Mouse (Mus musculus): Measurements from ENCODE around the gene Rab6a. TPM values are rescaled to one million over a fixed set of nuclear protein-coding genes. Genes with fewer than 3 reads are reported as not detected.
"Not testable (repeated sequence)": the region's sequence is repeated elsewhere in the genome, so short reads cannot be mapped to it uniquely, and the experiment has no call there.

Rab6a gene
- total RNA-seq (2021) = 100 to 1,000 TPM; 373 to 390 TPM
- long read RNA-seq, transcript Rab6a-201 (8 exons, 3,214 nt) = major isoform, 587 of 674 reads
- long read RNA-seq, transcript Rab6a-202 (8 exons, 3,110 nt) = minor isoform, 34 of 674 reads
- long read RNA-seq, partial matches to known transcripts = 37 of 674 reads
- long read RNA-seq, other reads (novel, unspliced or antisense) = 13 of 674 reads

DNA sequence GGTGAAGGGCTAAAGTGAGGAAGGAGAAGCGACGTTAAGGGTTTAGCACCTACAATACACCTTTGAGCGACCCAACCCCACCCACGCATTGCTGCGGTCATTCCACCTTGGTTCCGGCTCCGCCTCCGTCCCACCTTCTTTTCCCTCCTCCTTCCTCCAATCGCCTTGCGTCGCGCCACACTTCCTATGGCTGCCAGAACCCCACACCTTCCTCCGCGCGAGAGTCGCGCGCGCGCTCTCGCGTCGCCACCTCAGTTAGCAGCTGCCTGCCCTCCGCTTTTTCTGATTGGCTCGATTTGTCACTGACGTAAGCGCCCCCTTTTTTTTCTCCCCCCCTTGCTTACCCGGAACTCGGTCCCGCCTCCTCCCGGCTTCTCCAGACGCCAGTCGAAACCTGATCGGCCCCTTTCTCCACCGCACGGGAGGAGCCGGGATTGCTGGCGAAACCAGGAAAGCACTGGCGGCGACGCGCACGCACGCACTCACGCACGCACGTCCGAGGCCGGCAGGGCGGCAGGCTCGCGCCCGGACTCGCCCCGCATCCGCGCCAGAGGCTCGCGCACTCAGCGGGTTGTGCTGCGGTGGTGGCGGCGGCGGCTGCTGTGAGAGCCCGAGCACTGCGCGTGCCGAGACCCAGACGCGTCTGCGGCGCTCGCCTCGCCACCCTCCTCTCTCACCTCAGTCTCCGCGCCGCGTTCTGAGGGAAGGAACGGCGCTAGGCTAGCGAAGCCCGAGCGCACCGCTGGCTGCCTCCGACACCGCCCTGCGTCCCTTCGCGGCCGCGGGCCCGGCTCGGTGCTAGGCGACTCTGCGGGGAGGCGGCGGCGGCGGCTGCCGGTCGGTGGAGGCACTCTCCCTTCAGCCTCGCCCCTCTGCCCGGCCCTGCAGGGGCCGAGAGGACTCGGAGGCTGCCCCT lies at the start of gene Rab6a:
Rab6a (plus strand) TSS at position 197 of the 916 bp plus-strand sequence.
- peak; percentile 98 to 99 for DNase-seq (ENCODE audit: low spot score in 2 of 2)

DNA sequence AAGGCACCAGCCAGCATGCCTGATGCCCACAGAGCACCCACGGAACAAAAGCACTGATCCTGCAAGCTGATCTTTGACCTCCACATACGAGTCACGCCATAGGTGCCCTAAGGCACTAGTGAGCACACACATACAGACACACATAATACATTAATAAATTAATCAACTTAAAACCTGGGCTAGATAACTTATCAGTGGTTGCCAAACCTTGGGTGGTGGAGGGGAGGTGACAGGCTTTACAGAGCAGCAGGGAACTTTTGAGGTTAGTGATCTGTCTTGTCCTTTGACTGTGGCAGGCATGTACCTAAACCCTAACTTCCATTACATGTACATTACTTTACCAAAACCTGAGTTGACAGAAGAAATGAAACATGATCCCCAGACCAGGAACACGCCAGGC lies 47.9 kb upstream of the Rab6a start:
- DNase-seq (ENCODE audit: low spot score in 2 of 2) = no peak

DNA sequence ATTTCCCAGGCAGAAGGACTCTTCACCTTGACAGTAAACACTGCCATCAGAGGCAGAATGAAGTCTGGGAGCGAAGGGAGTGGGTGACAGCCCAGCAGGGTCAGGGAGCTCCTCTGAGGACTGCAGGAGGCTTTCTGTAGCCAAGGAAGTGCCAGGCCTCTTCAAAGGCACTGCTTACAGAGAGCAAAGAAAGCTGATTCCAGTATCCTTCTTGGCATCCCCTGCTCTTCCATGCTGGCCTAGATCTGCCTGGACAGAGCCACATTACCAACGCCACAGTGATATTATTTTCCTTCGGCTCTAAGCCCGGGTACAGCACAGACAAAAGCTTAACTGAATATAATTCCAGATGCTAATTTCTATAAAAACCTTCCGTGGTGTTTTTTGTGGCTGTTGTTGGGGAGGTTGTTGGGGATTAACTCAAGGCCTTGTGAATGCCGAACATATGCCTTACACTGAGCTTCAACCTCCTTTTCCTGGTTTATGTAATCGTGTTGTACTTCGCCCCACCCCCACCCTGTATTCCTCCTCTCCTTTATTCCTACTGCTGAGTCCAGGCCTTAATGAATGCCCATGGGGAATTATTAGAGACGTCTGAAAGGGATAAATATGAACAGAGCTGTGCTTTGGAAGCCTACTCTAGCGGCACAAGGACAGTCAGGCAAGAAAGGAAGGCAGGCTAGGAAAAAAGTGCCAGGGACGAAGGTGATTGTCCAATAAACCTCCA lies 45.2 kb upstream of the Rab6a start:
- DNase-seq (ENCODE audit: low spot score in 2 of 2) = no peak

DNA sequence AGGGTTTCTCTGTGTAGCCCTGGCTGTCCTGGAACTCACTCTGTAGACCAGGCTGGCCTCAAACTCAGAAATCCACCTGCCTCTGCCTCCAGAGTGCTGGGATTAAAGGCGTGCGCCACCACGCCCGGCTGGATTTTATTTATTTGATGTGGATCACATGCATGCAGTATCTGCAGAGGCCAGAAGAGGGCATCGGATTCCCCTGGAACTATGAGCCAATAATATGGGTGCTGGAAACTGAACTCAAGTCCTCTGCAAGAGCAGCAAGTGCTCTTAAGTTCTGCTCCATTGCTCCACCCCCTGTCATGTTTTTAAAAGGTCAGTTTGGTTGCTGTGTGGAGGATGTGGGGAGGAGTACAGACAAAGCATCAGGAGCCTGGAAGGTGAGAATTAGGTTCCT lies 40.0 kb upstream of the Rab6a start:
- not testable (repeated sequence) for DNase-seq (ENCODE audit: low spot score in 2 of 2)

DNA sequence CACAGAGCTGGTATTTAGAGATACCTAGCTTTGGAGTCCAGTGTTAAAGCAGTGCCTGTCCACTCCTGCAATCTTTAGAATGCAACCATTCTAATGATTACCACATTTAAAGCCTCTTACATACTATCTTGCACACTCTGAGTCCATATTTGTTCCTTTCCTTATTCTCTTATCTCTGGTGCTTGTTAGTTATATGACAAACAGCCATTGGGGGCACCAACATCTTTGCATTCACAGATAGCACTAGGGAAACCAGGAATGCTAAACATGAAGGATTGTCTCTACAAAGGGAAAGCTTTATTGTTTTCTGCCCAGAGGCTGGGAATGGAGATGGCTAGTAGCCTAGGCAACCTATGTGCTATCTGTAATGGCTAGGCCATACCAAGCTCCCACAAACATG lies 37.3 kb upstream of the Rab6a start:
- DNase-seq (ENCODE audit: low spot score in 2 of 2) = no peak

DNA sequence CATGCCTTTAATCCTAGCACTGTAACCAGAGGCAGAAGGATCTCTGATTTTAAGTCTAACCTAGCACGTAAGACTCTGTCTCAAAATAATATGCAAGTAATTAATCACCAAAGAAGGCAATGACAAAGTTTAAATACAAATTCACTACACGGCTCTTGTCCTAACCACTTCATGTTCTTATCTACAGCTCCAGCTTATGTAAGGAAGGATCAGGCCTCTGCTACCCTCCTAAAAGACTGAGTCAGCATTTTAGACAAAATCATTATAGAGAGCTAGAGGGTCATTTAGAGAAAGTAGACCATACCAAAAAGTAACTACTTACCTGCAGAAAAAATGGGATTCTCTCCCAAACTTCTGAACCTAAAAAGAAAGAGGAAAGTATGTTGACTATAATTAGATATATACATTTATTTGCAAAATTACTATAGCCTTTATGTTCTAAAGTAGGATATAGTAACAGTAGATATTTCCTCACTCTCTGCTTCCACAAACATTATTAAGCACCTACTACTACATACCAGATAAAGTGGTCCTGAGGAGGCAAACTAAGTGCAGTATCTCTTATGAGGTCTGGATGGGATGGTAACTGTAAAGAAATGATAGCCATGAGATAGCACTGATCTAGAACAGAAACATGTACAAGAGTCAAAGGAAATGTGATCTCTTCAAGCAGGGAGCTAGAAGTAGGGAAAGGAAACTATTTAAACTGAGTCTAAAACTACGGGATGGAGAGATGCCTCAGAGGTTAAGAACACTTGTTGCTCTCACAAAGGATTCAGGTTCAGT lies 36.1 kb upstream of the Rab6a start:
- no peak for DNase-seq (ENCODE audit: low spot score in 2 of 2)

DNA sequence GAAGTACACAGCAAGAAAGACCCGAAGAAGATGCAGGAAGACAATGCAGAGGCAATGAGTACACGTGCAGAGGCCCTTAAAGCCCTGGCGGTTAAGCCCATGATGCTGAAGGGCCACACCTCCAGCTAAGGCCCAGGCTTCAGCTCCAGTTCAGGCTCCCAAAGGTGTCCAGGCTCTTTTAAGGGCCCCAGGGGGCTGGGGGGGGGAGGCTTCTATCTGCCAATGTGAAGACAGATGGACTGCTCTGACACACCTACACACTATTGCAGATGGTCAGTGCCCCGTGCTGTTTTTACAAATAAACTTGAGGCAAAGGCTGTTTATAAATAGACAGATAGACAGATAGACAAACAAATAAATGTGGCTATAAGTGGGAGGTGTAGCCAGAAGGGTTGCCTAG lies 35.1 kb upstream of the Rab6a start:
- no peak for DNase-seq (ENCODE audit: low spot score in 2 of 2)

DNA sequence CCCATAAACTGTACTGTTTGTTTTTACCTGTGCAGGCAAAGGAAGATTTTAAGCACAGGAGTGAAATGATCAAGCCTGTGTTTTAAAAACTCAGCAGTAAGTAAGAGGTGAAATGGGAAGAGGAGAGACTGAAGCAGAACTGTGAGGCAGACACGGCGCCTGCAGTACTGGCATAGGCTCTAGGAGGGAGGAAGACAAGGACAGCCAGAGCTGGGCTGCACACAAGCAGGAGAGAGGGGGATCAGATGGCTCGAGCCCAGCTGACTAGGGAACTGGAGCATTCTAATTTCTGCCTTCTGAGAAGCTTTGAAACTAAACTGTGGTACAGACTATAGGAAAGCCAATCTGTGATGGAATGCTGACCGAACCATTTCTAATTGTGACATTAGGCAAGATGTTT lies 34.5 kb upstream of the Rab6a start:
- DNase-seq (ENCODE audit: low spot score in 2 of 2) = no peak

DNA sequence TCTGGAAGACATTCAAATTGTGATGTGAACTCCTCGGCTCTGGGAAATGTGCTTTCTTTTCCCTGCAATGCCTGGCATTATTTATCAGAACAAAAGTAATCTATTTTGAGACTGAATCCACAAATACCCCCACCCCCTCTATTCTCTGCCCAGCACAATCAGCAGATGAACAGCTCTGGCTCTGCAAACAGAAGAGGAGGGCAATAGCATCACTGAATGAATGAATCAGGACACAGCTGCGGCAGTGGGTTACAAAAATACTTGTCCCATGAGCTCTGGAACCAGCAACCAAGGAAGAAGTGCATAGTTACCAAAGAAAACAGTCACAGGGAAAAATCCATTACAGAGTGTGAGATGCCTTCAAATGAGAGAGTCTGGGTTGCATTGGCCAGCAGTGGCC lies 28.4 kb upstream of the Rab6a start:
- peak in 1 of 2 experiments; percentile 51 for DNase-seq (ENCODE audit: low spot score in 2 of 2)

DNA sequence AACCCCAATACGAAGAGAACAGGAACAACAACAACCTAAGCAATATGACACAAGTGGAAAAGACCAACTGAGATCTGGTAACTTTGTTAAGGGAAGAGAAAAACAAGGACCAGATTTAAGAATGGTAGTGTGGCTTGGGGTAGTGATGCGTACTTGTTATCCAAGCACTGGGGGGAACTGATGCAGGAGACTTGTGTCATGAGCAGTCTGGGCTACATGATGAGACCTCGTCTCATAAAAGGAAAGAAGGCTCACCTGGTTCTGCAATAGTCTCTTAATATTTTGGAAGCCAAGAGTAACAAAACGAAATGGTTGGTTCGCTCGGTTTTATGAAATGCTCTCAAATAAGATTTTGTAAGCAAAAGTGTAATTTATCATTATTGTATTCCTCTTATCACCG lies 25.0 kb upstream of the Rab6a start:
- no peak for DNase-seq (ENCODE audit: low spot score in 2 of 2)

DNA sequence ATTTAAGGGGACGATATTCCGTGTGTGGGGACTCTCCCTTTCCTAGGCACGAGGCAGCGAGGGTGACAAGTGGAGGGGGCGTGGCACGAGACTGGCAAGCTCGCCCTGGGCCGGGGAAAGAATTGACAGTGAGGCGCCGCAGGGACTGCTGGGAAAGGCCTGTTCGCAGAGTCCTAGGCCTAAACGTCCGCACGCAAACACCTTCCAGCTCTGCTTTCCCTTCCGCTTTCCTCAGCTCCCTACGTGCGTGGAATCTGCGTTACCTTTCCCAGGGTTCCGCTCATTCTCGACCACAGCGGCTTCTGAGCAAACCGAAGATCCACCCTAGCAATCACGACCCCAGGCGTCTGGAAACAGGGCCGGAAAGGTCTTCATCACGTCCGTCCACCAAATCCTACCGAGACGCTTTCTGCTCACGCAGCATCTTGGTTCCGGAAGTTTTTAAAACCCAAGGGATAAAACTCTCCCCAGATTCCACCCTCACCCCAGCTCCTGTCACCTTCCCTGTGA lies 24.4 kb upstream of the Rab6a start:
- peak; percentile 86 to 93 for DNase-seq (ENCODE audit: low spot score in 2 of 2)

DNA sequence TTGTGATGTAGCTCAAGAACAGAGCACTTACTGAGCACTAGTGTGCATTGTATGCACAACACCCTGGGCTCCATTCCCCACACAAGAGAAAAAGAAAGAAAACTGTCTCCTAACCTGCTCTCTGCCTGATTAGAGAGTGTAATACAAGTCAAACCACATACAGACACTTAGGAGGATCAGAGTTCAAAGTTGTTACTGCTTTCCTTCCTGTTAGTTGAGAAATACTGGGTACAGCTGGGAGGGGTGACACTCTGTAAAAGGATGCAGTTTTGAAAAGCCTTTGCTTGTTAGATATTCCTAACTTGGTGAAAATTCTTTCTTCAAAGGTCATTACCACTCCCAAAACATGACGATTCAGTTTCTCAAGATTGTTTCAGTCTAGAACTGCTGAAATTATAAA lies 17.4 kb upstream of the Rab6a start:
- no peak for DNase-seq (ENCODE audit: low spot score in 2 of 2)

DNA sequence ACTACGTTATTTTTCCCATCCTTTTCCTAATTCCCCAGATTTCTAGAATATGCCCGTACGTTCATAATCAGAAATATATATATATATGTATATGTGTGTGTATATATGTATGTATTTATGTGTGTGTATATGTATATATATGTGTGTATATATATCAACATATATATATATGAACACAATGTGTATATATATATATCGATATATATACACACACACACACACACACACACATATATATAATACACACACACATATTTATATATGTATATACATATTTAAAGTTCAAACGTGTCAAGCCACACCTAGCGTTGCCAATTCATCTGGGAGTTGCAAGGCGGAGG lies 16.7 kb upstream of the Rab6a start:
- DNase-seq (ENCODE audit: low spot score in 2 of 2) = no peak

DNA sequence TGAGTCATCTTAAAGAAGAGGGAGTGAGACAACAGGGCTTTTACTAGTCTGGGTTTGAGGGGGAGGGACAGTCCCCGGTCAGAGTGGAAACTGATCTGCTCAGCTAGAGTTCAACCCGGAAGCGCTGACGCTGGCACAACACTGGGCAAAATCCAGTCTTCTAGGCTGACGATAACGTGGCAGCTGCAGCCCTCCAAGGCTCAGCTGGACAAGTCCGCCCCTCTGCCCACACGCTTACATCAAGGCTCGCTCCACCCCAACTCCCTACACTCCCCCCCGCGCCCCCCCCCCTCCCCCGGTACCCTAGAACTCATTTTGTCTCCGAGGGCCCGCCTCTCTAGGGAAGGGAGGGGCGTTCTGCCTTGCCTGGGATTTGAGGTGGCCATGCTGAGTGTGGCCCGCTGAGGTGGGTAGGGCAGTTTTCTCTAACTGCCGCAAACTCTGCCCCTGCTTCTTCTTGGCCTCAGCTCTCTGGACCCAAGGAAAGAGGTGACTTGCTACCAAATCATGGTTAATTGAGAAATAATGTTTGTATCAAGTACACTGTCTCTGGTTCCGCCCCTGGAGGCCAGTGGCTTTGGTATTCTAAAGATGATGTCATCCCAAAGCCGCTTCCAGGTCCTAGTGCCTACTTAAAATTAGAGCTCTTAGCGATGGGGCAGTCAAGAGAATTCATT lies 16.2 kb upstream of the Rab6a start:
- peak; percentile 65 to 84 for DNase-seq (ENCODE audit: low spot score in 2 of 2)

DNA sequence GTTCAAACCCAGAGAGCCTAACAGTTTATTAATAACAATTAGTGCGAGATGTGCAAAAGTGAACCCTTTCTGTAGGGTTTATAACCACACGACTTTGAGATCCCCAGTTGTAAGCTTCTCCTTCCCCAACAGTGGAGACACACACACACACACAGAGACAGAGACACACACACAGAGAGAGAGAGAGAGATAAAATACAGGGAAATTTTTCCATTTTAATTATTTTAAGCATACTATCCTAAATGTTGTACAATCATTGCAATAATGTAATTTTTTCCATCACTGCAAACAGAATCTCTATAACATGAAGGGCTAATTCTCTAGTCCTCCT lies 15.7 kb upstream of the Rab6a start:
- DNase-seq (ENCODE audit: low spot score in 2 of 2) = no peak

DNA sequence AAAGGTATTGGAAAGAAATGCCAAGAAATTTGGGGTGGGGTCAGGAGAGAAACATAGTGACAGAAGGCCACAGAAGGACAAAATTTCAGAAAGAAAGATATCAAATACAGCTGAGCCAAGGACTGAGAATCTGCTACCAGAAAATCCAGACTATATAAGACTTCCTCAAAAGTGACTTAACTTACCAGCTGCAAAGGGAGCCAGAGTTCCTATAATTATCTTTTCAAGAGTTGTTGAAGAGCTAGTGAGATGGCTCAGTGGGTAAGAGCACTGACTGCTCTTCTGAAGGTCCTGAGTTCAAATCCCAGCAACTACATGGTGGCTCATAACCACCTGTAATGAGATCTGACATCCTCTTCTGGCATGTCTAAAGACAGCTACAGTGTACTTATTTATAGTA lies 13.9 kb upstream of the Rab6a start:
- no peak for DNase-seq (ENCODE audit: low spot score in 2 of 2)

DNA sequence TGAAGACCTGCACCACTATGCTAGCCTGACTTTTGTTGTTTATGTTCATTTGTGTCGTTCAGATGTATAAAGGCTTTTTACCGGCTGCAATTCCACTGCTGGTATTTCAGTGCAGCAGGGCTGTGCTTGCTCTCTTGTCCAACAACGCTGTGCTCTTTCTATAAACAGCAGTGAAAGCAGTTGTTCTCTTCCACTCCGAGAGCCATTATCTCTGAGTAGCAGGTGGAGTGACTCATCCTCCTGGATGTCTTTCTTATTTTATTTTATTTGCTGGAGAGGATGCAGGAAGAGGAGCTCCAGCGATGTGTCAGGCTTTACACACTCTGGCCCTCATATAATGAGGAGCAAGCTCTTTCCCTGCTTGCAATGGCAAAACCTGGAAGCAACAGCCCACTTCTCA lies 7.0 kb upstream of the Rab6a start:
- peak; percentile 15 to 42 for DNase-seq (ENCODE audit: low spot score in 2 of 2)

DNA sequence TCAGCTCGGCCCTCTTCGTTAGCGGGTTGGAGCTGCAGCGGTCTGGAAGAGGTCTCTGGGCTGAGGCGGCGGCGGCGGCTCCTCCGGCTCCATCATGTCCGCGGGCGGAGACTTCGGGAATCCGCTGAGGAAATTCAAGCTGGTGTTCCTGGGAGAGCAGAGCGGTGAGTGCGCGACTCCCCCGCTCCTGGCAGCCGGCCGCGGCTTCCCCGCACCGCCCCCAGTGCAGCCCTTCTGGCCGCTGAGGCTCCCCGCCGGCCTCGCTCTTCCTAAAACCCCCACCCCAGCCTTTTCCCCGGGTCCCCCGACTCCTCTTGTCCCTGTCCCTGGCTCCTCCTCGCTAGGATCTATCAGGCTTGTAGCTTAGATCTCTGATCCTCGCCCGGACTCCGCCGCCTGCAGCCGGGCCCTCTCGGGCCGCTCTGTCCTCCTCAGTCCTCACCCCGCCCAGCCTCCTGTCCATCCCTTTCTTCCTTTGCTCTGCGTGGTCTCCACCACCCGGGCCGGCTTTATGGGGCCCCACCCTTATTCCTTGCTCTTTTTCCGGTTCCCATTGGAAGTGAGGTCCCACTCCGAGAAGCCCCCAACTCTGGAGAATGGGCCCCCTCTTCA lies 1.0 kb downstream of the Rab6a start, which contains the start of gene Mrpl48:
Mrpl48 (minus strand) TSS at position 172 of the 612 bp plus-strand sequence.
- DNase-seq (ENCODE audit: low spot score in 2 of 2) = peak; percentile 56 to 77

DNA sequence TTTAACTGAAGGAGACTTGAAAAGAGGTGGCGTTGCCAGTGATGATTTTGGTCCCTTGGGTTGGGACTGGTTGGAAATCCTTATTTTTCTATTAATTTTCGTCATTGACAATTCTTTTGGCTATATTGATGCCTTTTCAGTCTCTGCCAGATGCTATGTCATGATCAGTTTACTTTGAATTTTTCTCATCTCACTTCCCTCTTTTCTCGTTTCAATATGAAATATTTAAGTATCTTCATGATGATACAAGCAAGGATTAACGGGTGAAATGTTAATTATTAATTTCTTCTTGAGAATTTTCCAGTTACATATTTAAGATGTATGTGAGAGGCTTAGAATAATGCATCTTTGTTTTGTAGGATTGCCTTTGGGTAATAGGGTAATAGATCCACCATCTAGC lies 1.7 kb downstream of the Rab6a start:
- DNase-seq (ENCODE audit: low spot score in 2 of 2) = no peak

All from layer of hippocampus, adult 18-20 months (tissue).